Mouse (Mus musculus): ENCODE results near the gene Pdzph1. TPM values are rescaled to one million over a fixed set of nuclear protein-coding genes. Genes with fewer than 3 reads are reported as not detected.
A peak's percentile ranks its signal among the peaks of the same experiment; 100 is the strongest.

Pdzph1 gene
- polyA plus RNA-seq, 1 experiment from 2014 or later: 12.6 TPM

- H3K4me2 ChIP-seq (ENCODE audit: low read length): no peak overlapping the region
- 49% methylated on average over 13 of the region's 13 CpGs for WGBS
- no peaks in the 10 kb centered on the region for H3K36me3 ChIP-seq (ENCODE audit: control insufficient read depth, insufficient read depth, low read length)
Measured at GRCm38 (mm10) chr17:59011546-59012307, 20.6 kb upstream of the Pdzph1 start.

GRCm38 (mm10) chr17:58973237-58973636 lies 17.9 kb downstream of the Pdzph1 start:
- WGBS: 54% methylated on average over 5 of the region's 5 CpGs
- DNase-seq (ENCODE audit: low spot score): no peak

More at GRCm38 (mm10) chr17:59011546-59012307, 20.6 kb upstream of the Pdzph1 start:
- no peak for ATAC-seq
- Histone ChIP-seq H3K9ac (ENCODE audit: low read length) (no peak overlapping the region), H3K4me1 (ENCODE audit: control insufficient read depth, insufficient read depth, low read length) (no peaks in the 10 kb centered on the region), H3K4me3 (ENCODE audit: low read depth, low read length) (no peak overlapping the region), H3K9me3 (replicated peaks; ENCODE audit: control insufficient read depth, low read length) (no peaks in the 10 kb centered on the region), H3K27me3 (replicated peaks; ENCODE audit: control insufficient read depth, insufficient read depth, low read length) (no peaks in the 10 kb centered on the region), H3K27ac (ENCODE audit: low read depth, low read length) (no peak overlapping the region)
- DNase-seq (ENCODE audit: low spot score): no peak

GRCm38 (mm10) chr17:58959905-58960304 lies 31.3 kb downstream of the Pdzph1 start:
- Histone ChIP-seq H3K27me3 (replicated peaks; ENCODE audit: control insufficient read depth, insufficient read depth, low read length) (no peaks in the 10 kb centered on the region), H3K4me1 (ENCODE audit: control insufficient read depth, insufficient read depth, low read length) (no peaks in the 10 kb centered on the region), H3K9me3 (replicated peaks; ENCODE audit: control insufficient read depth, low read length) (no peaks in the 10 kb centered on the region), H3K4me3 (ENCODE audit: low read depth, low read length) (no peak overlapping the region), H3K9ac (ENCODE audit: low read length) (no peak overlapping the region), H3K27ac (ENCODE audit: low read depth, low read length) (no peak overlapping the region), H3K4me2 (ENCODE audit: low read length) (no peak overlapping the region), H3K36me3 (ENCODE audit: control insufficient read depth, insufficient read depth, low read length) (no peaks in the 10 kb centered on the region)
- ATAC-seq (no peak), DNase-seq (ENCODE audit: low spot score) (no peak)
- WGBS: 28% methylated on average over 3 of the region's 3 CpGs

More at GRCm38 (mm10) chr17:58973237-58973636, 17.9 kb downstream of the Pdzph1 start:
- Histone ChIP-seq H3K9ac (ENCODE audit: low read length) (no peak overlapping the region), H3K4me3 (ENCODE audit: low read depth, low read length) (no peak overlapping the region), H3K27ac (ENCODE audit: low read depth, low read length) (no peak overlapping the region), H3K4me2 (ENCODE audit: low read length) (no peak overlapping the region), H3K36me3 (ENCODE audit: control insufficient read depth, insufficient read depth, low read length) (no peaks in the 10 kb centered on the region), H3K9me3 (replicated peaks; ENCODE audit: control insufficient read depth, low read length) (no peaks in the 10 kb centered on the region), H3K4me1 (ENCODE audit: control insufficient read depth, insufficient read depth, low read length) (no peaks in the 10 kb centered on the region), H3K27me3 (replicated peaks; ENCODE audit: control insufficient read depth, insufficient read depth, low read length) (no peaks in the 10 kb centered on the region)
- ATAC-seq: no peak

DNA sequence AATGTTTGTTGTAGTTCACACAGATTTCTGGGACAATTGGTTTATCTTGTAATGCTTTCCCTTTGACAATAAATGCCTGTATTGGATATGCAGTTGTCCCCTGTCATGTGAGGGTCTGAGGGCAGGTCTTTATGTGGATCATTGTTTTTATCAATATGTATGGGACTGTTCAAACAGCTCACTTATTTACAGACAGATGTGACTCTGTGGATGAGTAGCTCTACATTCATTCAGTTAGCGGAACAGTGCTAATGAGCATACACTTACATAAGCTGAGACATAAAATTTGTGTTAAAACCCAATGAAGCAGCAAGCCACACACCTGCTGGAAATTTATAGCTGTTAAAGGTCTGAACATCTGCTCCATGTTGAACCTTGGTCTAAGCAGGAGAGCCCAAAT lies 34.1 kb downstream of the Pdzph1 start:
- H3K27ac ChIP-seq (ENCODE audit: low read depth, low read length): no peak overlapping the region
- no peak overlapping the region for H3K4me3 ChIP-seq (ENCODE audit: low read depth, low read length)
- H3K4me1 ChIP-seq (ENCODE audit: control insufficient read depth, insufficient read depth, low read length): no peaks in the 10 kb centered on the region
- H3K4me2 ChIP-seq (ENCODE audit: low read length): no peak overlapping the region
- 79% methylated on average over 1 of the region's 1 CpGs for WGBS
- H3K9me3 ChIP-seq (replicated peaks; ENCODE audit: control insufficient read depth, low read length): no peaks in the 10 kb centered on the region
- ATAC-seq (no peak), DNase-seq (ENCODE audit: low spot score) (no peak)
- no peak overlapping the region for H3K9ac ChIP-seq (ENCODE audit: low read length)
- H3K36me3 ChIP-seq (ENCODE audit: control insufficient read depth, insufficient read depth, low read length): no peaks in the 10 kb centered on the region
- H3K27me3 ChIP-seq (replicated peaks; ENCODE audit: control insufficient read depth, insufficient read depth, low read length): no peaks in the 10 kb centered on the region

- Histone ChIP-seq H3K36me3 (ENCODE audit: control insufficient read depth, insufficient read depth, low read length) (no peaks in the 10 kb centered on the region), H3K4me2 (ENCODE audit: low read length) (no peak overlapping the region), H3K4me1 (ENCODE audit: control insufficient read depth, insufficient read depth, low read length) (no peaks in the 10 kb centered on the region), H3K9me3 (replicated peaks; ENCODE audit: control insufficient read depth, low read length) (no peaks in the 10 kb centered on the region), H3K27ac (ENCODE audit: low read depth, low read length) (no peak overlapping the region), H3K9ac (ENCODE audit: low read length) (no peak overlapping the region), H3K4me3 (ENCODE audit: low read depth, low read length) (no peak overlapping the region), H3K27me3 (replicated peaks; ENCODE audit: control insufficient read depth, insufficient read depth, low read length) (no peaks in the 10 kb centered on the region)
- WGBS: 54% methylated on average over 10 of the region's 10 CpGs
- ATAC-seq (no peak), DNase-seq (ENCODE audit: low spot score) (no peak)
Measured at GRCm38 (mm10) chr17:58943015-58943822, 48.0 kb downstream of the Pdzph1 start.

DNA sequence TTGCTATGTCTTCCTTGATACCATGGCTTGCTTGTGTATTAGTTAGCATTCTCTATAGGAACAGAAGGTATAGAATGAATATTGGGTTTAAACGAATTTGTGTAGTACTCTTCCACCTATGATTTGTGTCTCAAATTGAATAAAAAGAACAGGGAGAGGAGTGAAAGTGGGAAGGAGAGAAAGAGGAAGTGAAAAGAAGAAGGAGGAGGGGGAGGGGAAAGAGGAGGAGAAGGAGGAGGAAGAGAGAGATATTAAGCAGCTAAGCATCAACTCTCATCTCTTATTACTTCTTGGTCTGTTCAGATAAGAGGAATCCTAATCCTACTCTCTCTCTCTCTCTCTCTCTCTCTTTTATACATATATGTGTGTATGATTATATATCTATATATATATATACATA lies 52.6 kb downstream of the Pdzph1 start:
- no peak overlapping the region for H3K9ac ChIP-seq (ENCODE audit: low read length)
- no peaks in the 10 kb centered on the region for H3K9me3 ChIP-seq (replicated peaks; ENCODE audit: control insufficient read depth, low read length)
- ATAC-seq (no peak), DNase-seq (ENCODE audit: low spot score) (no peak)
- H3K36me3 ChIP-seq (ENCODE audit: control insufficient read depth, insufficient read depth, low read length): no peaks in the 10 kb centered on the region
- H3K4me2 ChIP-seq (ENCODE audit: low read length): no peak overlapping the region
- peaks cover 3% of the 10 kb centered on the region; the same call in 1 of the 2 replicates for H3K4me1 ChIP-seq (ENCODE audit: control insufficient read depth, insufficient read depth, low read length)
- H3K27me3 ChIP-seq (replicated peaks; ENCODE audit: control insufficient read depth, insufficient read depth, low read length): no peaks in the 10 kb centered on the region
- 94% methylated on average over 1 of the region's 1 CpGs for WGBS
- no peak overlapping the region for H3K27ac ChIP-seq (ENCODE audit: low read depth, low read length)
- H3K4me3 ChIP-seq (ENCODE audit: low read depth, low read length): no peak overlapping the region

DNA sequence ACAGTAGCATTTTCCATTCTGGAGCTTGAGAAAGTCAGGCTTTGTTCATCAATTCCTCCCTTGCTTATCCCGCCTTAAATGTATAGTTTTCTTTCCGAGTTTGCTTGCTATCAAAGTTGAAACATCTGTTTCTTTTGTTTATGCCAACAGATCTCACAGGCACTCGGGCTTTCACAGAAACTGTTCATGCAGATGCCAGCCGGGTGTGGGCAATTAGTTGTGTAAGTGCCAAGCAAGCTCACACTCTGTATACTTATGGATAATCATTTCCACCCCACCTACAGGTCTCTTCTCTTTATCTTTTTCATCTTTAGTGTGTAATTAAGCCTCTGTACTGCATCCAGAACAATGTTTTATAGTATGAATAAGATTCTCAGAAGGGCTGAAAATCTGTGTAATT lies 53.6 kb downstream of the Pdzph1 start:
- Histone ChIP-seq H3K9me3 (replicated peaks; ENCODE audit: control insufficient read depth, low read length) (no peaks in the 10 kb centered on the region), H3K4me1 (ENCODE audit: control insufficient read depth, insufficient read depth, low read length) (peaks cover 3% of the 10 kb centered on the region; the same call in 1 of the 2 replicates), H3K4me2 (ENCODE audit: low read length) (no peak overlapping the region), H3K27me3 (replicated peaks; ENCODE audit: control insufficient read depth, insufficient read depth, low read length) (no peaks in the 10 kb centered on the region), H3K4me3 (ENCODE audit: low read depth, low read length) (no peak overlapping the region), H3K36me3 (ENCODE audit: control insufficient read depth, insufficient read depth, low read length) (no peaks in the 10 kb centered on the region), H3K9ac (ENCODE audit: low read length) (no peak overlapping the region), H3K27ac (ENCODE audit: low read depth, low read length) (no peak overlapping the region)
- DNase-seq (ENCODE audit: low spot score) (peak; percentile 59), ATAC-seq (peak; percentile 32; the same call in 1 of the 2 replicates)
- WGBS: 8% methylated on average over 4 of the region's 4 CpGs

DNA sequence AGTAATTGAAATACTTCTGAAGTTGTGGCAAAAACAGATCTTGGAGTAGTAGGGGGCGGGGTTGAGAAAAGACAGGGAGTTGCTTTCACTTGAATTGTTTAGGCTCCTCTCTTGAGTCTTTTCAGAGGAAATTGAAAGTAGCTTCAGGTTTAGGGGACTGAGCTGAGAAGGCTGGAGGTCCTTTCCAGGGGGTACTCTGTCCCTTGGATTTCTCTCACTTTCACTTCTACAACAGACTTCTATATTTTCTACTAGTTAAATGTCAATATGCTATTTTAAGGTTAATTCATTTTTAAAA lies 58.2 kb downstream of the Pdzph1 start:
- WGBS: 0% methylated on average over 1 of the region's 1 CpGs

More for the DNA sequence above, 58.2 kb downstream of the Pdzph1 start:
- Histone ChIP-seq H3K36me3 (ENCODE audit: control insufficient read depth, insufficient read depth, low read length) (no peaks in the 10 kb centered on the region), H3K27me3 (replicated peaks; ENCODE audit: control insufficient read depth, insufficient read depth, low read length) (no peaks in the 10 kb centered on the region), H3K27ac (ENCODE audit: low read depth, low read length) (peak overlapping the region; percentile 49; the same call in 1 of the 2 replicates), H3K4me1 (ENCODE audit: control insufficient read depth, insufficient read depth, low read length) (peaks cover 6% of the 10 kb centered on the region; the same call in 1 of the 2 replicates), H3K9me3 (replicated peaks; ENCODE audit: control insufficient read depth, low read length) (no peaks in the 10 kb centered on the region), H3K9ac (ENCODE audit: low read length) (no peak overlapping the region), H3K4me2 (ENCODE audit: low read length) (0 out of 2 replicates have a peak overlapping the region, but pooled peaks have one; percentile 5), H3K4me3 (ENCODE audit: low read depth, low read length) (no peak overlapping the region)
- ATAC-seq (no peak; the same call in 1 of the 2 replicates), DNase-seq (ENCODE audit: low spot score) (no peak)
